Mouse (Mus musculus): ENCODE data around the gene Rpl36. TPM values are rescaled to one million over a fixed set of nuclear protein-coding genes. Genes with fewer than 3 reads are reported as not detected.

Rpl36 gene
- 1,130 TPM for polyA plus RNA-seq (2015; fragmentation: Illumina TruSeq; extraction: RNeasy Lipid Tissue Mini Kit (QIAGEN cat#74804); ENCODE audit: low read depth, low replicate concordance)

GRCm38 (mm10) chr17:56613236-56613844, at the start of gene Rpl36:
TSS of gene Rpl36 (plus strand) at chr17:56613416.

GRCm38 (mm10) chr17:56584257-56585130, 28.7 kb upstream of the Rpl36 start, which contains the start of the genes Safb2 and Safb:
TSS of gene Safb2 (minus strand) at chr17:56584585.
TSS of gene Safb (plus strand) at chr17:56584825.

DNA sequence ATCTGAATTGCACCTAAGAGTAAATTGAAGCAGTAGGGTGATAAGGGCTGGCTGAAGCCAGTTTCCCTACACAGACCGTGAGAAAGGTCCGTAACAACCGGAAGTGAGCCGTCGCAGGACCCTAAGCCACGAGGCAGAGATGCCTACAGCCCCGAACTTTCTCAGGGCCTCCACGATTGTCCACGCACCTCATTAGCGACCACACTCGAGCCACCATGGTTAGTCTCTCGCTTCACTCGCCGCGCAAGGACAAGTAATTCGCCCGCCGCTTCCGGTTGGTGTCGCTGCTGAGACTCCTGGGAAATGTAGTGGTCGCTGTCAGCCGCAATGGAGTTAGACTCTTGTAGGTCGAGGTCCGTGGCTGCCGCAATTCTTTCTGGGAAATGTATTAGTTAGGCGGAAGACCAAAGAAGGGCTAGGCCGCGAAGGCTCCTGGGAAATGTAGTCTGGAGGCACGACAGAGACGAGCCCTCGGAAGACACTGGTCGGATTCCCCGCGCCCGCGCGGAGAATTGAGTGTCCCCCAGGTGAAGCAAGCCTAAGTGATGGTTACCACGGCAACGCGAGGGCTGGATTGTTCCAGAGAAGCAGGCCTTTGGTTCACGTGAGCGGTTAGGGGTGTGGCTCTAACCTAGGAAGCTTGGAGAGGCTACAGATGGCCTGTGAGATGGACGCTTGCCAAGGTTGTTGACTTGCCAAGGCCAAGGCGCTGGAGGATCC, 3.6 kb upstream of the Rpl36 start, which contains the start of gene 2410015M20Rik:
2410015M20Rik (minus strand) TSS at position 320 of the 720 bp plus-strand sequence.

GRCm38 (mm10) chr17:56626754-56627470, 13.7 kb downstream of the Rpl36 start, which contains the start of gene Lonp1:
TSS of gene Lonp1 (minus strand) at chr17:56626887.

GRCm38 (mm10) chr17:56627530-56628277, 14.5 kb downstream of the Rpl36 start, which contains the start of gene Catsperd:
TSS of gene Catsperd (plus strand) at chr17:56628143.

Other genes with a start within 250 kb of the Rpl36 start
- 220 TPM for gene Ptprs, start 136.9 kb upstream of the Rpl36 start, polyA plus RNA-seq (2015; fragmentation: Illumina TruSeq; extraction: RNeasy Lipid Tissue Mini Kit (QIAGEN cat#74804); ENCODE audit: low read depth, low replicate concordance)
- not detected for gene Znrf4, start 101.0 kb upstream of the Rpl36 start, polyA plus RNA-seq (2015; fragmentation: Illumina TruSeq; extraction: RNeasy Lipid Tissue Mini Kit (QIAGEN cat#74804); ENCODE audit: low read depth, low replicate concordance)
- gene Gm20219, start 59.0 kb upstream of the Rpl36 start, polyA plus RNA-seq (2015; fragmentation: Illumina TruSeq; extraction: RNeasy Lipid Tissue Mini Kit (QIAGEN cat#74804); ENCODE audit: low read depth, low replicate concordance), result 3.2 TPM
- 64.6 TPM for gene Safb2, start 28.8 kb upstream of the Rpl36 start, polyA plus RNA-seq (2015; fragmentation: Illumina TruSeq; extraction: RNeasy Lipid Tissue Mini Kit (QIAGEN cat#74804); ENCODE audit: low read depth, low replicate concordance)
- gene Safb, start 28.6 kb upstream of the Rpl36 start, polyA plus RNA-seq (2015; fragmentation: Illumina TruSeq; extraction: RNeasy Lipid Tissue Mini Kit (QIAGEN cat#74804); ENCODE audit: low read depth, low replicate concordance), result 74.2 TPM
- gene 2410015M20Rik, start 3.6 kb upstream of the Rpl36 start, polyA plus RNA-seq (2015; fragmentation: Illumina TruSeq; extraction: RNeasy Lipid Tissue Mini Kit (QIAGEN cat#74804); ENCODE audit: low read depth, low replicate concordance), result 214 TPM
- gene Lonp1, start 13.5 kb downstream of the Rpl36 start, polyA plus RNA-seq (2015; fragmentation: Illumina TruSeq; extraction: RNeasy Lipid Tissue Mini Kit (QIAGEN cat#74804); ENCODE audit: low read depth, low replicate concordance), result 49.1 TPM
- 0.77 TPM for gene Catsperd, start 14.7 kb downstream of the Rpl36 start, polyA plus RNA-seq (2015; fragmentation: Illumina TruSeq; extraction: RNeasy Lipid Tissue Mini Kit (QIAGEN cat#74804); ENCODE audit: low read depth, low replicate concordance)
- gene Ranbp3, start 59.9 kb downstream of the Rpl36 start, polyA plus RNA-seq (2015; fragmentation: Illumina TruSeq; extraction: RNeasy Lipid Tissue Mini Kit (QIAGEN cat#74804); ENCODE audit: low read depth, low replicate concordance), result 75.1 TPM
- 512 TPM for gene Ndufa11, start 104.4 kb downstream of the Rpl36 start, polyA plus RNA-seq (2015; fragmentation: Illumina TruSeq; extraction: RNeasy Lipid Tissue Mini Kit (QIAGEN cat#74804); ENCODE audit: low read depth, low replicate concordance)
- gene Vmac, start 104.6 kb downstream of the Rpl36 start, polyA plus RNA-seq (2015; fragmentation: Illumina TruSeq; extraction: RNeasy Lipid Tissue Mini Kit (QIAGEN cat#74804); ENCODE audit: low read depth, low replicate concordance), result 13.8 TPM
- 2.6 TPM for gene Nrtn, start 144.1 kb downstream of the Rpl36 start, polyA plus RNA-seq (2015; fragmentation: Illumina TruSeq; extraction: RNeasy Lipid Tissue Mini Kit (QIAGEN cat#74804); ENCODE audit: low read depth, low replicate concordance)
- 73.7 TPM for gene Dus3l, start 151.3 kb downstream of the Rpl36 start, polyA plus RNA-seq (2015; fragmentation: Illumina TruSeq; extraction: RNeasy Lipid Tissue Mini Kit (QIAGEN cat#74804); ENCODE audit: low read depth, low replicate concordance)
- 1.7 TPM for gene Prr22, start 156.8 kb downstream of the Rpl36 start, polyA plus RNA-seq (2015; fragmentation: Illumina TruSeq; extraction: RNeasy Lipid Tissue Mini Kit (QIAGEN cat#74804); ENCODE audit: low read depth, low replicate concordance)
- gene Rfx2, start 217.6 kb downstream of the Rpl36 start, polyA plus RNA-seq (2015; fragmentation: Illumina TruSeq; extraction: RNeasy Lipid Tissue Mini Kit (QIAGEN cat#74804); ENCODE audit: low read depth, low replicate concordance), result 2.1 TPM